Mouse (Mus musculus) regulatory T cell (primary cell): ENCODE results near the gene Gpr85.

Experiments
- in situ Hi-C: fragments of 300-600 bp; cut with MboI, MseI; formaldehyde crosslinking; loops from one replicate; pipeline ENCODE4 v1.15.1; 2025; ENCODE audit warnings: high pct_unique_total_duplicates

Gpr85 gene

GRCm38 (mm10) chr6:13839345-13840054, at the start of gene Gpr85:
Gpr85 (minus strand) TSS chr6:13839942.
- in situ Hi-C loops, result loop anchor here (10.0 kb wide), 1 partner anchor 695 kb away; no protein-coding TSS in a partner anchor

DNA sequence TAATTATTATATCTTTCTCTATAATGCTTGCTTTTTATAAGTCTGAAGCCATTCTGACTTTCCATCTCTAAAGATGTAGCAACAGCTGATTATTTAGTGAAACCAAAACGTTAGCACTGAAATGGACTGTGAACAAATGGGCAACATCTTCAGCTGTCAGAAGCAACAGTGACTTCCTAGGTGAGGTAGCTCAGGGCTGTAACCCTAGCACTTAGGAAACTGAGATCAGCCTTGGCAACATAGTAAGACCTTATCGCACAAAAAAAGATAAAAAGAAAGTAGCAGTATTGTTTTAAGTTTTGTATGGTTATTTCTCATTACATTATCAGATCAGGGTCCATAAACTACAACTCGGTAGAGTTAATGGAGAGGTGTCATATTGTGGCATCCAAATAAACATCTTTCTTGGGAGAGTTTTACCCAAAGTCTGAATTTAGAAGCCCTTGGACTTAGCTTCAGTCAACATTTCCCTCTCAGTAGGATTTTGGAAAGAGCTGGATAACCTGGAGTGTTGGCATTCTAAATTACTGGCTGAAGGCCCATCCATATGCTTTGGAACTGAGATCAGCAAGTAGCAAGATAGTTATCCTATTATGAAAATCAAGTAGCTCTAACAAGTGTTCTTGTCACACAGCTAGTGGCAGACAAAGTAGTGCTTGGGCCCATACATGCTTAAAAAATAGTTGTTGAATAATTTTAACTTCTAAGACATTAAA, 45.3 kb upstream of the Gpr85 start:
- in situ Hi-C loops, result no loop called here

GRCm38 (mm10) chr6:13882919-13883318, 43.2 kb upstream of the Gpr85 start:
- in situ Hi-C loops, result no loop called here

- in situ Hi-C loops, result loop anchor here (5.0 to 25.0 kb wide), 2 partner anchors 257 to 812 kb away; partner anchors contain the start of gene Tmem106b
Observed at GRCm38 (mm10) chr6:13873959-13874358, 34.2 kb upstream of the Gpr85 start.

GRCm38 (mm10) chr6:13872076-13872475, 32.3 kb upstream of the Gpr85 start:
- in situ Hi-C loops, result loop anchor here (5.0 to 25.0 kb wide), 2 partner anchors 255 to 810 kb away; partner anchors contain the start of gene Tmem106b

DNA sequence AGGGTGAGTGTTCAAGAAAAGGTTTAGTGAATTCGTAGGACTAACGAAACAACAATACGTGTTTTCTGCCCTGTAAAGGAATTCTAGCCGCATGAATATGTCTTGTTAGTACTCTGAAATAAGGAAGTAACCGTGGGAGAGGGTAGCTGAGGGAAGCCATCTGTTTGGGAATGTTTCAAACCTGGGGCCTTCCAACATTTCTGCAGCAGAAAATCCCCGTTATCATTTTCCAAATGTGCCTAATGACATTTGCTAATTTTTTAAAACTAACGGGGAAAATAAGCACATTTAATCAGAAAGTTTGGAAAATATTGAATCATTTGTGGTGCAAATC, 31.9 kb upstream of the Gpr85 start:
- in situ Hi-C loops, result loop anchor here (5.0 to 25.0 kb wide), 2 partner anchors 254 to 809 kb away; partner anchors contain the start of gene Tmem106b

- in situ Hi-C loops, result loop anchor here (5.0 to 25.0 kb wide), 2 partner anchors 254 to 809 kb away; partner anchors contain the start of gene Tmem106b
Observed at GRCm38 (mm10) chr6:13870919-13871624, 31.3 kb upstream of the Gpr85 start, which contains the start of gene 2610001J05Rik. 2610001J05Rik (minus strand) TSS chr6:13871518.

GRCm38 (mm10) chr6:13870289-13870741, 30.6 kb upstream of the Gpr85 start:
- in situ Hi-C loops, result loop anchor here (5.0 to 25.0 kb wide), 2 partner anchors 253 to 808 kb away; partner anchors contain the start of gene Tmem106b

DNA sequence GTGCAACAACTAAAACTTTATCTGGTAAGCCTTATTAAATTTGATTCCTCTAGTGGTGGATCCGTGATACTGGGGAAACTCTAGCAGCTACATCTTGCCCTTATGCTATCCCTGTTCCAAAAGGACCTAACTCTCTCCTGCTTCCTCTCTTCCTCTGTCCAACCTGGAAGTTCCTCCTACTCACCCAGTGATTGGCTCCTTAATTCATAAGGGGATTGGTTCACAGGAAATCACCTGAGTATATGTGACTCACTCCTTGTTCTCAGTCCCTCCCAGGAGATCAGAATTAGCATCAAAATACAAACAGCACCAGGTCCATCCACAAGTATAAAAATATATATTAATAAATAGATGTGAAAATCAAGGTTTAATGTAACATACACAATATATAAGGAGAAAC, 20.9 kb upstream of the Gpr85 start:
- in situ Hi-C loops, result loop anchor here (25.0 kb wide), 1 partner anchor 798 kb away; the partner anchor contains the start of gene Tmem106b

DNA sequence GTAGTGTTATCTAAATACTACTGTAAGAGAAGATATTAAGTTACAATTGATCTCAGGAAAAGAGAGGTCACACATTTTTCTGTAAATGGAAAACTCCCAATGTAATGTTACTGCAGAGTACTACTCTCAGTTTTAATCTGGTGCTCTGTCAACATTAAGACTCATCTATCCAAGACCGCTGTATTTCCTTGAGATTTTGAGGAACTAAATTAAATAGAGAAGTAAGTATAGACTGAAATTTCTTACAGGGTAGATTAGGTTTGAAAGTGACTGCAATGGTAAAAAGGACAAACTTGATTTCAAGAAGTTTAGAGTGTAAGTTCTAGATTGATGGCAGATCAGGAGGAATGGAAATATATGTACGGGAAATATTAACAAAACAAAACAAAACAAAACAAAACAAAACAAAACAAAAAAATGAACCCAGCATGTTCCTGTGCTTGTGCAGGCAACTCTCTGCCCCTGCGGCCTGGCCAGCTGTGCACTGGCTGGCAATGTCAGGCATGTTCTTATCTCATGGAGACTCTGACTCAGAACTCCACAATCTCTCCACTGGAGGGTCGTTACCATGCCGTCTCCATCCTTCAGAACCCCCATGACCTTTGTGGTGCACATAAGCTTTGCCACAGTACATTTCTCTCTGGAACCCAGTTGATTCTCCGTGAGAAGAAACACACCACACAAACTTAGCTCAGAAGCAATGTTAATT, 20.3 kb upstream of the Gpr85 start:
- in situ Hi-C loops, result loop anchor here (25.0 kb wide), 1 partner anchor 798 kb away; the partner anchor contains the start of gene Tmem106b

DNA sequence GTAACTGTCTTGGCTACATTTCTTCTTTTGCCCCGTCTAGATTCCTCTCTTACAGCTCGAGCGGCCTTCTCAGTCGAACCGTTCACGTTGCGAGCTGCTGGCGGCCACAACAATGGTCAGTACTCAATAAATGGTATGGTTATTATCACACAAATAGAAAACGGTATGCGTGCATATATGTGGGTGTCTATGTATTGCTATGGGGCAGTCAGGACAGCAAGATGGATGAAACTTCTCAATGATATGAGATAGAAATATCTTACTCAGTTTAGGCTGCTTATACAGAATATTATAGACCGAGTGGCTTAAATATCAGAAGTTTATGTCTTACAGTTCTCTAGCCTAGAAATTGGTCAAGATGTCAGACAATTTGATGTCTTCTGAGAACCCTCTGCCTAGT, 14.5 kb upstream of the Gpr85 start:
- in situ Hi-C loops, result loop anchor here (25.0 kb wide), 1 partner anchor 792 kb away; the partner anchor contains the start of gene Tmem106b

GRCm38 (mm10) chr6:13853244-13853643, 13.5 kb upstream of the Gpr85 start:
- in situ Hi-C loops, result loop anchor here (25.0 kb wide), 1 partner anchor 791 kb away; the partner anchor contains the start of gene Tmem106b

DNA sequence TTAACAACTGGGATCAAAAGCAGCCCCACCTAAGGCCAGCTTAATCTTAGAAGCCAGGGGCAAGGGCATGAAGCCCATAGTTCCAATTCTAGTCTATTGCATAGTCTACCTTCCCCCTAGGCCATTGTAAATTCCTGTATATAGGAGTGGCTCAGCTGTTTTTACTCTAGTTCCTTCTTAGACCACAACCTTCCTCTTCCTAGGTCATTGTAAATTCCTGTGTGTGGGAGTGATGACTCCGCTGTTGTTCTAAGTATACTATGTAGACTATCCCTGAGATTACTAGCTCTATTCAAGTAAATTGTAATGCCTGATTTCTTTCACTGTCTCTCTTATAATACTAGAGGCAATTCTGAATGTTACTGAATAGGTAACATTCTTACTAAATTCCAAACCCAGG, 6.3 kb upstream of the Gpr85 start:
- in situ Hi-C loops, result loop anchor here (10.0 kb wide), 1 partner anchor 689 kb away; no protein-coding TSS in a partner anchor

DNA sequence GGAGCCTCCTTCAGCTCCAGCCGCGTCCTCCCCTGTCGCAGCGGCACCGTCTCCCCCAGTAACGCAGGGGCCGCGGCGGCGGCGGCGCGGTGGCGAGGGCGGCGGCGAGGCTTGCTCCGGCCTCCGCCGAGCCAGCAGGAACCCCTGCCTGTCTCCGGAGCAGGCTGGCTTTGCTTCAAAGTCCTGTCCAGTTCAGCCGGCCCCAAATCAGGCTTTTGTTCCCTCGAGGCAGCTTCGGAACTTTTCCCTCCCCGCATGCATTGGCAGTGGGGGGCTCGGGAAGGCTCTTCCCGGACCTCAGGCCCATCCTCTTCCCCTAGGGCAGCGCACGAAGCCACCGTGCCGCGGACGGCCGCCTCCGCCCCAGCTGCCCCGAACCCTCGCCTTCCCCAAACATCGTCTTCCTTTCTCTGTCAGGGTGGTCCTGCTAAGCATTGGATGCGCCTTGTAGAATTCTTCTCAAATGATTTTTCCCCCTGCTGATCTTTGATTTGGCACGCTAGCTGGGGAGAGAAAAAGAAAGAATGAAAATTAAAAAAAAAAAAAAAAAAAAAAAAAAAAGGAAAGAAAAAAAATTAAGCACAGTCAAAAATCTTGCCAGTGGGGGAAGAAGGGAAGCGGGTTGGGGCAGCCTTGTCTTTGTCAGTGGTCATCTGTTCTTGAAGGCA, 931 bp downstream of the Gpr85 start:
- in situ Hi-C loops, result no loop called here

DNA sequence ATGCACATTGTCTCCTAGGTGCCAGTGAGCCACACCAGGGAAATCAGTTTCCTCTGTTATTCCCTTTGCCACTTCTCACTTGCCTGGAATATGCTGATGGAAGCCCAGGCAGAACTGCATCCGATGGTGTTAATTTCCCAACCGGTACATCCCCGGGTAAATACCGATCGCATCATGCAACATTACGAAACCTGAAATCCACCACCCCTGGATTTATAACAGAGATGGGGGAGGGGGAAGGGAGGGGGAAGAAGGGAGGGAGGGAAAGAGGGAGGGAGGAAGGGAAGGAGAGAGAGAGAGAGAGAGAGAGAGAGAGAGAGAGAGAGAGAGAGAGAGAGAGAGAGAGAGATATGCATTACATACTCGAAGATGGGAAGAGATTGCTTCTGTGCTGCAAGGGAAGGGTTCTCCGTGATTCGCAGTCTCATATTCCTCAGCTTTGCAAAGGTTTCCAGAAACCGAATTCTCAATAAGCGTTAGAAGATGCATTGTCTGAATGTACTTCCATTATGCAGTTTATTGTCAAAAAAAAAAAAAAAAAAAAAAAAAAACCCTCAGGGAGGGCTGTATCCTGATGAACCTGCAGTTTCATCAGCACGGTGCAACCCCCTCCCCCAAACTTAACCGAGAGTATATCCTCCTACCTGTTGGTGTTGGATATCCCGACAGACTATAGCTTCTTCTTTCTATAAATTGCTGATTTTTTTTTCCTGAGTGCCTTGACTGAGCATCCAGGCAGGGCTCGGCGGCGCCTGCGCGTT, 1.6 kb downstream of the Gpr85 start:
- in situ Hi-C loops, result no loop called here

- in situ Hi-C loops, result no loop called here
Observed at GRCm38 (mm10) chr6:13836967-13837570, 2.7 kb downstream of the Gpr85 start.

DNA sequence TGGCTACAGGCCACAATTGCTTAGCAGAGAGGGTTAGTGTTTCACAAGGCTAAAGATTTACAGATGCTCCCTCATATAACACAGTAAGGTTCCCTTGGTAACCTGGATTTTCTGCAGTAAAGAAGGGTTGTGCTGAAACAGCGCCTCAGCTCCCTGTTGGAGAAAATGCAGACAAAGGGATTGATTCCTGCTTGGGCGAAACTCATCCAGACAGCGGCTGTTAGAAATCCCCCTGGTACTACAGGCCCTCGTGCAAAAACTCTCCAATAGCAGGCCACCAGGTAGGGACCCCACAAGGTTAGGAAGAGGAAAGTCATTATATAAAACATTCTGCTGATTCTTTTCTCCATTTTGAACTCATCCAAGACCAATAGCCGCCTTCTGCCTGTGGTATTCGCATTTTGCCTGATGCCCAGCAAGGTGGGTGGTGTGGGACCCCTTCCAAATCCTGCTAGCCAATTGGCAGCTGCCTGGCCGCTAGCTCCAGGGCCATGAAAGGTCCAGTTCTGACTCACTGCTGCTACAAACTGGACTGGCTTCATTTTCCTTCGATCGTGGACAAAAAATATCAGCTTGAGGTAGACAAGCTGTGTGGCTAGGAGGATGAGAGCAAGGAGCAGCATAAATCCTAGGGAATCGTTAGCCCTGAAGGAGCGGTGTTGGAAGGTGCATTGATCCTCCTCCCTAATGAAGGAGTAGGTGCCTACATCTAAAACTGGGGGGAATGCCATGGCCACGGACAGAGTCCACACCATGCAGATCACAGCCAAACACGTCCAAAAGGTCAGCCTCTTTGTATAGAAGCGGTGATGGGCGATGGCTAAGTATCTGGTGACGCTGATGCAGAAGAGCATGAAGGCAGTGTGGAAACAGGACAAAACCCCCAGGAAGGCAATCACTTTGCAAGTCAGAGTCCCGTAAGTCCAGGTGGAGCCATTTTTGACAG, 3.7 kb downstream of the Gpr85 start:
- in situ Hi-C loops, result no loop called here

- in situ Hi-C loops, result no loop called here
Observed at GRCm38 (mm10) chr6:13832770-13833169, 7.0 kb downstream of the Gpr85 start.
